Mouse (Mus musculus) thymus, adult 18-20 months (tissue): ENCODE results near the gene Gm43517.

Experiments used
- DNase-seq, 2 experiments: peaks; one replicate each; pipeline ENCODE4 v3.0.0; 2022; ENCODE audit warnings: mixed read lengths in 2 of 2

The Gm43517 gene

GRCm38 (mm10) chr12:49384876-49385630 lies at the start of gene Gm43517:
Gene Gm43517, plus strand, starts transcription at chr12:49385174.
- no peak for DNase-seq

DNA sequence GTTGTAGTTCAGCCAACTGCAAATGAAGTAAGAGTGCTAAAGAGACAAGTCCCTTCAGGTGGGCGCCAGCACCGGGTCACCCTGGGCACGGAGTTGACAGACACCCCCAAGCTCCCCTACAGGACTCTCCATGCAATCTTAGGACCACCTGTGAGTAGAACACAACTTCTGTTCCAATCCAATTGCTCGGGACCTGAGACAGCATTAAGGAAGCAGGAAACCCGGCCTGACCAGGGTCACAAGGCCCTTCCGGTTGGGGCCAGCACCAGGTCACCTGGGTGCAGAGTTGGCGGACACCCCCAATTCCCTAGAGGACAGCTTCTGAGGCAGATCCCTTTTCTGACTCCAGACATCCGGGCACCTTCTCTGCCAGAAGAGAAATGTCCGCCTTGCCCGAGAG lies 35.3 kb upstream of the Gm43517 start:
- no peak for DNase-seq

GRCm38 (mm10) chr12:49368931-49369330 lies 16.0 kb upstream of the Gm43517 start:
- no peak for DNase-seq

- no peak for DNase-seq
Observed at GRCm38 (mm10) chr12:49372170-49372569, 12.8 kb upstream of the Gm43517 start.

- DNase-seq, result no peak
Observed at GRCm38 (mm10) chr12:49373176-49373575, 11.8 kb upstream of the Gm43517 start.

DNA sequence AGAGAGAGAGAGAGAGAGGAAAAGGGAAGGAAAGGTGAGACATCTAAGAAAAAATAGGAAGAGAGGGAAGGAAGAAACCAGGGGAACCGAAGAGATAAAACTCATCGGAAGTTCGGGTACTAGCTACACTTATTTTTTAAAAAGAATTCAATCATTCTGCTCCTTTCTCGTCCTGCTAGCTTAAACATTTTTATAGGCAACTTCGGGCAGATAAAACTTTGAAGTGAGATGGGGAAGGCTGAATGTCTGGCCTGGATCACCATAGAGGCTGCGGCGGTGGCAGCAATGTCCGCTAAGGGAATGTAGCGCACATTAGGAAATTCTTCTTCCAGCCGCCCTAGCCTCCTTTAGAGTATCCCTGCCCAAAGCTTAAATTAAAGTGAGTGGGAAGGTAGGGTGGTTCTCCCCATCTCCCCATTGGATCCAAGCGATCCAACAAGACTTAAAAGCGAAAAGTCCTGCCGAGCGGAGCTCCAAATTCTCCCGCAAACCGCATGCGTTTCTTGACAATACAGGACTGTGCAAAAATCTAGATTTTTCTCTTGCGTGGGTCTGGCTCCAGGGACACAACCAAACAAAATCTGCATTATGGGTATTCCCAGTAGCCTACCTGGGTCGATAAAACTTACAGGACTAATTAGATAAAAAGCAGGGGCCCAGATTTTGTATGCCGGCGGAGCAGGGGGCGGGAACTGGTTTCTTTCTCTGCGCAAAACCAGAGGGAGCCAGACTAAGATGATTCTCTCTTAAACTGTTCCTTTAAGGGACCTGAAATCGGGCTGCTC lies 11.0 kb upstream of the Gm43517 start:
- DNase-seq, result no peak

- DNase-seq, result no peak
Observed at GRCm38 (mm10) chr12:49374606-49374995, 10.4 kb upstream of the Gm43517 start.

- no peak for DNase-seq
Observed at GRCm38 (mm10) chr12:49375427-49376317, 9.3 kb upstream of the Gm43517 start.

GRCm38 (mm10) chr12:49376318-49376992 lies 8.5 kb upstream of the Gm43517 start:
- no peak for DNase-seq

- DNase-seq, result no peak
Observed at GRCm38 (mm10) chr12:49377281-49377970, 7.5 kb upstream of the Gm43517 start.

- DNase-seq, result no peak
Observed at GRCm38 (mm10) chr12:49378920-49379319, 6.1 kb upstream of the Gm43517 start.

GRCm38 (mm10) chr12:49379446-49379845 lies 5.5 kb upstream of the Gm43517 start:
- DNase-seq, result no peak

DNA sequence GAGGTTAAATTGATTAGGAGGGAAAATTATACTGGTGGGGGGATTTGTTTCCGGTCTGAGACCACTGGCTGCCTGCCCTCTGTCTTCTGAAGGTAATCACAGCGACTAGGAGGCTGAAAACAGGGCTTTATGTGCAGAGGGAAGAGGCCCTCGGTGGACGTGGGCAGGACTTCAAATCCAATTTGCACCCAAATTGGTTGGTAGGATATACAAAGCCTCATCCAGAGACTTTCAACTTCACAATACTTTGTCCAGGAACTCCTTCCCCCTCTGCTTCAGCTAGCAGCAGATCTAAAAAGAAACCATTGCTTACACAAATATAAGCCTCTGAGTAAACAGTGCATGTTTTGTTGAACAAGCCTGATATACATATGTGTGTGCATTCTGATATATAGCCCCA lies 4.5 kb upstream of the Gm43517 start:
- no peak for DNase-seq

DNA sequence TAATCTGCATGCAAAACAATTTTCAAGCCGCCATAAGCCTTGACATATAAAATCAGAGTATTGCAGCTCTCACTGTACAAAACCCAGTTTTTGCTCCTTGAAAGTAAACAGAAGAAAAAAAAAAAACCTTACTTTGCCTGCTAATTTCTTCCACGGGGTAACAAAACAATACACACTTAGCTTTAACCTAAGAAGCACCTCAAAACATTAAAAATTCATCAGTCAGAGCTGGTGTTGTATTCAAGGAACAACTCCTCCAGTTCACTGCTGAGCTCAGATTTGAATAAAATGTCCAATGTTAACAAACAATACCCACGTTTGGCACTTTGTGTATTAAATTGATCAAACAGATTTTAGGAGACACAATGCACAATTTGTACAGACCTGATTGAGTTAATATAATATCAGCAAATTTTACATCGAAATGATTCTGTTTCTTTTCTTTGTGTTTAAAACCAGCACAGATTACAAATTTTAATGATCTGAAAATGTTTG lies 3.9 kb upstream of the Gm43517 start:
- DNase-seq, result no peak

DNA sequence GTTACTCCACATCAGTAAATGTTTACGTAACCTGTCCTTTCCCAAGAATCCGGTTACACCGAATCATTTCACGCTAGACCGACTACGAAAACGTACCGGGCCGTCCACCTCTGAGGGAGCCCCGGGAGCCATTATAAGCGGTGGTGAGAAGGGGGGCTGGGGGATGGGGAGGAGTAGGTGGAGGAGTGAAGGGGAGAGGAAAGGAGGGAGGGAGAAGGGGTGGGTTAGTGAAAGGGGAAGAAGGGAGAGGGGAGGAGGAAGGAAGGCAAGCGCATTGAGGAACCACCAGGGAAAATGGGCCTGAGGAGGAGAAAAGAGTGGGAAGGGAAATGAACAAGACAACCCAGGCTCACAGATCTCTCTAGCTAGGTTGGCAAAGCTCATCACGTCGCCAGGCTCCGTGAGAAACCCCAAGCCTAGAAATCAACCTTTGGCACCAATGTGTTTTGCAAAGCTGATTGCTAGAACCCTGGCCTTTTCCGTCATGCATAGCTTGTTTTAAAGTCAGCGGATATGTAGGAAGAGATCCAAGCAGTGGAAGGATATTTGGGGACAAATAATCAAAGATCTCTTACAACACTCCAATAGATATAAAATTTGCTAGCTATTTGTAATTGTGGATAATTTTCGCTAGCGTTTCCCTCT lies 3.1 kb upstream of the Gm43517 start:
- no peak for DNase-seq

DNA sequence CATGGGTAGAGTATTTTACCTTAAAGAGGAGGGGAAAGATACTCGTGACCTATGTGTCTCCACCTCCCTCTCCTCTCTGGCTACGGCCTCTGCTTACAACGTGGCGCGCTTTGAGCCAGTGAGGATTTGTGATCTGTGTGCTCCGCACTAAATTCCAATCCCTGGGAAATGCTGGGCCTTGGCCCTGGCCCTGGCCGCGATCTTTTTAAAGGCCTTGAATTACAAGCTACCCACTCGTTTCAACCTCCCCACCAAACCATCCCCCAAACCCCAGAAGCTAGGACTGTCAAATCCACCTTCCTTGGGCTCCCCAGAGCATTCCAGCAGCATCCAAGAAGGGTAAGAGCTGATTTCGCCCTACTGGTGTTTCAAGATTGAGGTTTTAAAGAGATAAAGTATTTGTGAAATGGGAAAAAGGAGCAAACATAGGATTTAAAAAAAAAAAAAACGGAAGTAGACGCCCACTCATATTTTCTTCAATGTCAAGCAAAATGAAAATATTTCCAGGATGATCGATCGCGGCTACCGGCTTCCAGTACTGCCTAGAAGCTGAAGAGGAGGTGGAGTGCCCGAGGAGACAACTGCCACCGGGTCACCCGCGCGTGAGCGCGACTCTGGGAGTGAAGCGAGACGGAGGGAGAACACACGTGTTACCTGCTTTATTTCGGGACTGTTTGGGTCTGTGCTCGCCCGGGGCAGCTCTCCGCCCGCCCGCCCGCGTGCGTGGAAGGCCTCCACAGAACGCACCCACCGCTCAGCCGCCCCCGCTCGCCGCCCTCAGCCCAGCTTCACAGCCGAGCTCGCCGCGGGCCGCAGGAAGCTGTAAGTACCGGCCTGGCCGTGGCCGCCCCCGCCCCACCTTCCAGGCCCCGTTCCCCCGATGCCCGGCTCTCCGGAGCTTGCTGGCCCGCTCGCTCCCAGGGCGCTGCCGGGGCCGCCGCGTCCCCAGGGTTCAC lies 2.1 kb upstream of the Gm43517 start, which contains the start of gene Foxg1:
Gene Foxg1, plus strand, starts transcription at position 96 of the 956 bp plus-strand sequence.
- DNase-seq, result no peak

DNA sequence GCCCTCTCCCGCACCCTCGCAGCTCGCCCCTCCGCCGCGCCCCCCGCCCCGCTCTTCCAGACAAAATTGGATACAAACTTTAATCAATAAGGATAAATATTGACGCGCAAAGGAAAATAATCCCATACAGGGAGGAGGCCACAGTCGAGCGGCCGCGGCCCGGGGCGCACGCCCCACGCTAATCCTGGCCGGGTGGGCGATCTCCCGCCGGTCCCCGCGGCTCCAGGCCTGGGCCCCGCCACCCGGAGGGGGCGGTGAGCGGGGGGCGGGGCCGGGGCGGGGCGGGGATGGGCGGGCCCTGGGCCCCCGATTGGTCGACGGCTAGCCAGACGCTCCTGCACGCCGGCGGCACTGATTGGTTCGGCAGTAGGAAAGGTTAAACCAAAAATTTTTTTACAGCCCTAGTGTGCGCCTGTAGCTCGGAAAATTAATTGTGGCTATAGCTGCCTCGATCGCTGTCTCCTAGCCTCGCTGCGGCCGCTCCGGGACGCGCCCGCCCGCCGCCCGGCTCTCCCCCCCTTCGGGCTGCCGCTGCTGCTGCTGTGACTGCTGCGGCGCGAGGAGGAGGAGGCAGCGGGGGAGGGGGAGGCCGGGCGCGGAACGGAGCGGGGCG lies 1.3 kb upstream of the Gm43517 start:
- DNase-seq, result no peak

DNA sequence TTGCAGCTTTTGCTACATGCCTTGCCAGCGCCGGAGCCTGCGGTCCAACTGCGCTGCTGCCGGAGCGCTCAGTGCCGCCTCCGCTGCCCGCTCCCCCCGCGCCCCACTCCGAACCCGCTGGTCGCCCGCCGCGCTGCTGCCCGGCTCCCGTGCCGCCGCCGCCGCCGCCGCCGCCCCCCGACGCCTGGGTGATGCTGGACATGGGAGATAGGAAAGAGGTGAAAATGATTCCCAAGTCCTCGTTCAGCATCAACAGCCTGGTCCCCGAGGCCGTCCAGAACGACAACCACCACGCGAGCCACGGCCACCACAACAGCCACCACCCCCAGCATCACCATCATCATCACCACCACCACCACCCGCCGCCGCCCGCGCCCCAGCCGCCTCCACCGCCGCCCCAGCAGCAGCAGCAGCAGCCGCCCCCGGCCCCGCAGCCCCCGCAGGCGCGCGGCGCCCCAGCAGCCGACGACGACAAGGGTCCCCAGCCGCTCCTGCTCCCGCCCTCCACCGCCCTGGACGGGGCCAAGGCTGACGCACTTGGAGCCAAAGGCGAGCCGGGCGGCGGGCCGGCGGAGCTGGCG lies 589 bp upstream of the Gm43517 start:
- no peak for DNase-seq

- no peak for DNase-seq
Observed at GRCm38 (mm10) chr12:49385631-49385990, 637 bp downstream of the Gm43517 start.
